Mouse (Mus musculus) heart, postnatal 0 days (tissue): ENCODE measurements around the gene Padi3. TPM values are rescaled to one million over a fixed set of nuclear protein-coding genes. Genes with fewer than 3 reads are reported as not detected.
A peak's percentile ranks its signal among the peaks of the same experiment; 100 is the strongest.

ENCODE experiments used
- ATAC-seq: fragments of 200-750 bp; cut with Nextera tagmentation; 2 replicates; pipeline ENCODE4 v1.8.0; 2017; ENCODE audit warnings: low read depth, moderate number of reproducible peaks, moderate library complexity; ENCODE audit not compliant: insufficient read depth
- DNase-seq: peaks from one replicate; pipeline ENCODE4 v3.0.0-alpha.2; 2016; ENCODE audit warnings: low spot score
- H3K27ac ChIP-seq: fragments of 300-500 bp; sonication (generic); 2 replicates; pipeline ENCODE4 v1.5.1; 2014; ENCODE audit warnings: low read depth, mild to moderate bottlenecking
- H3K27me3 ChIP-seq: fragments of 300-500 bp; sonication (generic); 2 replicates; pipeline ENCODE4 v1.6.1; 2014; ENCODE audit warnings: low read length, mixed read lengths; ENCODE audit not compliant: control insufficient read depth, insufficient read depth
- H3K36me3 ChIP-seq: fragments of 300-500 bp; sonication (generic); replicated peaks from 2 replicates; pipeline ENCODE4 v1.6.1; 2014; ENCODE audit warnings: low read length, mixed read lengths; ENCODE audit not compliant: control insufficient read depth, insufficient read depth
- H3K4me1 ChIP-seq: fragments of 300-500 bp; sonication (generic); 2 replicates; pipeline ENCODE4 v1.6.1; 2014; ENCODE audit warnings: antibody characterized with exemption; ENCODE audit not compliant: control insufficient read depth, insufficient read depth
- H3K4me2 ChIP-seq: fragments of 300-500 bp; sonication (generic); 2 replicates; pipeline ENCODE4 v1.6.1; 2014; ENCODE audit warnings: low read depth, mild to moderate bottlenecking, low read length, moderate library complexity
- H3K4me3 ChIP-seq: fragments of 300-500 bp; sonication (generic); 2 replicates; pipeline ENCODE4 v1.5.1; 2014; ENCODE audit warnings: low read depth, low read length
- H3K9ac ChIP-seq: fragments of 300-500 bp; sonication (generic); replicated peaks from 2 replicates; pipeline ENCODE4 v1.6.1; 2014; ENCODE audit warnings: low read depth, low read length, mixed read lengths
- H3K9me3 ChIP-seq: fragments of 300-500 bp; sonication (generic); replicated peaks from 2 replicates; pipeline ENCODE4 v1.6.1; 2016; ENCODE audit warnings: low read length; ENCODE audit not compliant: control insufficient read depth
- CTCF ChIP-seq: IDR thresholded peaks from 2 replicates; pipeline ENCODE4 v1.5.1; 2016; ENCODE audit warnings: antibody characterized with exemption, control low read depth, low read depth
- EP300 ChIP-seq: IDR thresholded peaks from 2 replicates; pipeline ENCODE4 v1.6.1; 2016; ENCODE audit warnings: antibody characterized with exemption, low read depth
- WGBS: fragments of 180-500 bp; shearing (Covaris S2); extraction: QIAGEN DNeasy Blood & Tissue Kit; methylation state at CpG from one replicate; pipeline ENCODE4 v1.1.7; 2014; 5-methylcytosine and 5-hydroxymethylcytosine counted together
- polyA plus RNA-seq: library from polyadenylated mRNA; unstranded; fragments of >200 nt; fragmentation: Nextera tagmentation; extraction: Ambion mirVana; gene quantifications from 2 replicates; pipeline ENCODE4 v1.2.1, GENCODE M21; 2015
- total RNA-seq: library from RNA; depleted of rRNA; stranded (reverse); fragments of >200 nt; gene quantifications from 2 replicates; pipeline ENCODE4 v1.2.3, GENCODE M21; 2014; ENCODE audit warnings: low replicate concordance

Padi3 gene
- total and polyA plus RNA-seq, 2 experiments from 2014 or later: 0.04 to 0.11 TPM

GRCm38 (mm10) chr4:140794678-140795077, 15.8 kb downstream of the Padi3 start:
- DNase-seq (no peak), ATAC-seq (no peak)
- no peaks in the 10 kb centered on the region for H3K27me3 ChIP-seq
- no peak for TF ChIP-seq CTCF
- no peak for TF ChIP-seq EP300
- 75% methylated on average over 9 of the region's 9 CpGs for WGBS
- no peak overlapping the region for H3K9ac ChIP-seq
- no peak overlapping the region for H3K4me2 ChIP-seq
- no peak overlapping the region for H3K4me3 ChIP-seq
- H3K27ac ChIP-seq: no peak overlapping the region
- no peaks in the 10 kb centered on the region for H3K36me3 ChIP-seq
- H3K4me1 ChIP-seq: no peaks in the 10 kb centered on the region
- no peaks in the 10 kb centered on the region for H3K9me3 ChIP-seq

- Histone ChIP-seq H3K9ac (no peak overlapping the region), H3K27me3 (no peaks in the 10 kb centered on the region), H3K9me3 (no peaks in the 10 kb centered on the region), H3K27ac (no peak overlapping the region), H3K4me2 (no peak overlapping the region), H3K4me3 (no peak overlapping the region), H3K4me1 (no peaks in the 10 kb centered on the region), H3K36me3 (no peaks in the 10 kb centered on the region)
- no peak for DNase-seq
- 75% methylated on average over 9 of the region's 9 CpGs for WGBS
- TF ChIP-seq CTCF (0 out of 2 replicates have a peak, but pooled peaks have one; percentile 12), EP300 (no peak)
- no peak for ATAC-seq
Observed at GRCm38 (mm10) chr4:140793795-140794194, 16.7 kb downstream of the Padi3 start.

DNA sequence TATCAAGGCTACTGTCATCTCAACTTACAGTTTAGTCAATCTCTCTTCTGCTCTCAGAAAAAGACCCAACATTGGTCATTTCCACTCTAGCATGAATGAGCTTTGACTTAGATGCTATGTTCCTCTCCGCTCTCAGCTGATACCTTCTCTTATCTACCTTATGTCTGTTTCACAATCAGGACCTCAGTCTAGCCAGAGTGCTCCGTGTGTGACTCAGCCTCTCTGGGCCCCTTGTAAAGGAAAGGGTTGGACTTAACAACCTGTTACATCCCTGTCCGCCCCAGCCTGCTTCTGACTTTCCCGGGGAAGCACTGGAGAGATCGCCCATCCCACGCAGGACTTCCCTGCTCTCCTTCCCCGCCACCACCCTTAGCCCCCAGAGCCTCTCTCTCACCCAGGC, 17.9 kb downstream of the Padi3 start:
- Histone ChIP-seq H3K4me3 (no peak overlapping the region), H3K4me2 (no peak overlapping the region), H3K27ac (no peak overlapping the region), H3K9ac (no peak overlapping the region), H3K9me3 (no peaks in the 10 kb centered on the region), H3K27me3 (no peaks in the 10 kb centered on the region), H3K36me3 (no peaks in the 10 kb centered on the region), H3K4me1 (no peaks in the 10 kb centered on the region)
- TF ChIP-seq EP300 (no peak), CTCF (no peak)
- WGBS: 74% methylated on average over 7 of the region's 7 CpGs
- ATAC-seq: no peak
- DNase-seq: no peak

GRCm38 (mm10) chr4:140791071-140791470, 19.4 kb downstream of the Padi3 start:
- DNase-seq (no peak), ATAC-seq (no peak)
- Histone ChIP-seq H3K4me3 (no peak overlapping the region), H3K27ac (no peak overlapping the region), H3K9ac (no peak overlapping the region), H3K4me1 (no peaks in the 10 kb centered on the region), H3K27me3 (no peaks in the 10 kb centered on the region), H3K36me3 (no peaks in the 10 kb centered on the region), H3K4me2 (no peak overlapping the region), H3K9me3 (no peaks in the 10 kb centered on the region)
- 80% methylated on average over 16 of the region's 16 CpGs for WGBS
- TF ChIP-seq EP300 (no peak), CTCF (no peak)

DNA sequence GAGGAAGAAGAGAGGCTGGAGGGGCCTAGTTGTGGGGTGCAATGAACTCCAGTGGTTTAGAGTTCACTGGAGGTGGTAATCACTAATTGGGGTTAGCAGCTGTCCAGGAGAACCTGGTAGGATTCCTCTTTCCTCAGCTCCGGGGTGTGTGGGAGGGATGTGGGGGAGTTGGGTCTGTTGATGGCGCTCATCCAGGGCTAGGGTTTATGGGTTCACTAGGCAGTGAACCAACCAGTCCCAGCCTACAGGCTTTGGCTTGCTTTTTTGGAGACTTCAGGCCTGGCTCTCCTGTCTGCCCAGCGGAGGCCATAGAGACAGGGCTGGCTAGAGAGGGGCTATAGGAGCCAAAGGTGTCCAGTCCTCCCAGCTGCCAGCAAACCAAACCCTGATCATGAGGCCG, 20.5 kb downstream of the Padi3 start:
- H3K4me2 ChIP-seq: no peak overlapping the region
- 73% methylated on average over 4 of the region's 4 CpGs for WGBS

DNA sequence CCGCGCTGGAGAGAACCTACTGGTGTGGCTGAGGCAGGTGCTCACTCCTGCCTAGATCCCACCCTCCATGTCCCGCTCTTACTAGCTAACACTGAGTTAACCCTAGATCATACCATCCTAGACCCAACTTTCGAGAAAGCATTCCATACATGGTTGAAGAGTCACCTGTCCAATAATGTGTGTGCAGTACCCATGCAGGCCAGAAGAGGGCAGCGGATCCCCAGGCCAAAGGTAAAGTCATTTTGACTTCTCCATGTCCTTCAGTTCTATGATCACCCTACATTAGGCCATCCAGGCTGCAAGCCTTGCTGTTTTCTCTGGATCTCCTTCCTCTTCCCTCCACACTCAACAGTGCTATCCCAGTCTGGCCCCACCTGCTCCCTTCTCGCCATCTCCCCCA, 21.5 kb downstream of the Padi3 start:
- WGBS: 47% methylated on average over 6 of the region's 6 CpGs
- no peak overlapping the region for H3K9ac ChIP-seq
- DNase-seq (peak; percentile 63), ATAC-seq (peak; percentile 9; the same call in 1 of the 2 replicates)
- H3K4me1 ChIP-seq: no peaks in the 10 kb centered on the region
- H3K27ac ChIP-seq: no peak overlapping the region
- H3K27me3 ChIP-seq: no peaks in the 10 kb centered on the region
- H3K36me3 ChIP-seq: no peaks in the 10 kb centered on the region
- no peak overlapping the region for H3K4me2 ChIP-seq
- no peaks in the 10 kb centered on the region for H3K9me3 ChIP-seq
- no peak overlapping the region for H3K4me3 ChIP-seq
- TF ChIP-seq CTCF (peak; percentile 94), EP300 (no peak)

More for the DNA sequence above, 20.5 kb downstream of the Padi3 start:
- Histone ChIP-seq H3K36me3 (no peaks in the 10 kb centered on the region), H3K27me3 (no peaks in the 10 kb centered on the region), H3K9ac (0 out of 2 replicates have a peak overlapping the region, but pooled peaks have one; percentile 26), H3K9me3 (no peaks in the 10 kb centered on the region), H3K4me3 (no peak overlapping the region), H3K4me1 (no peaks in the 10 kb centered on the region), H3K27ac (no peak overlapping the region)
- no peak for ATAC-seq
- no peak for TF ChIP-seq CTCF
- TF ChIP-seq EP300: no peak
- no peak for DNase-seq
